Mouse (Mus musculus): ENCODE results near the gene Lysmd4. TPM values are rescaled to one million over a fixed set of nuclear protein-coding genes. Genes with fewer than 3 reads are reported as not detected.

The Lysmd4 gene
- polyA plus RNA-seq, 1 experiment from 2014 or later, result 6.5 TPM

- ATAC-seq (replicated peaks; ENCODE audit: low FRiP score) (no peak), DNase-seq (ENCODE audit: low spot score) (no peak)
- H3K9me3 ChIP-seq (ENCODE audit: control insufficient read depth, low read length), result no peaks in the 10 kb centered on the region
- H3K4me2 ChIP-seq, result no peak overlapping the region
- H3K4me1 ChIP-seq (replicated peaks; ENCODE audit: control insufficient read depth, insufficient read depth, low read length), result no peaks in the 10 kb centered on the region
- no peak overlapping the region for H3K9ac ChIP-seq (ENCODE audit: low read depth, low read length)
- H3K27me3 ChIP-seq (replicated peaks; ENCODE audit: control insufficient read depth, insufficient read depth, low read length), result no peaks in the 10 kb centered on the region
- H3K27ac ChIP-seq (ENCODE audit: low read depth, low read length), result no peak overlapping the region
- H3K36me3 ChIP-seq (ENCODE audit: control insufficient read depth, insufficient read depth, low read length), result peaks cover under 1% of the 10 kb centered on the region; the same call in 1 of the 2 replicates
- no peak overlapping the region for H3K4me3 ChIP-seq (ENCODE audit: low read depth, low read length)
These were observed 96.4 kb downstream of the Lysmd4 start for GRCm38 (mm10) chr7:67318697-67319096.

GRCm38 (mm10) chr7:67320359-67320758 is 98.0 kb downstream of the Lysmd4 start:
- Histone ChIP-seq H3K4me2 (no peak overlapping the region), H3K4me3 (ENCODE audit: low read depth, low read length) (no peak overlapping the region), H3K27me3 (replicated peaks; ENCODE audit: control insufficient read depth, insufficient read depth, low read length) (no peaks in the 10 kb centered on the region), H3K27ac (ENCODE audit: low read depth, low read length) (no peak overlapping the region), H3K4me1 (replicated peaks; ENCODE audit: control insufficient read depth, insufficient read depth, low read length) (no peaks in the 10 kb centered on the region), H3K36me3 (ENCODE audit: control insufficient read depth, insufficient read depth, low read length) (no peaks in the 10 kb centered on the region), H3K9ac (ENCODE audit: low read depth, low read length) (no peak overlapping the region), H3K9me3 (ENCODE audit: control insufficient read depth, low read length) (no peaks in the 10 kb centered on the region)
- no peak for DNase-seq (ENCODE audit: low spot score)
- 55% methylated on average over 1 of the region's 1 CpGs for WGBS
- ATAC-seq (replicated peaks; ENCODE audit: low FRiP score), result no peak

GRCm38 (mm10) chr7:67342067-67342625 is 119.8 kb downstream of the Lysmd4 start:
- ATAC-seq (replicated peaks; ENCODE audit: low FRiP score), result no peak; the same call in 1 of the 2 replicates
- Histone ChIP-seq H3K9me3 (ENCODE audit: control insufficient read depth, low read length) (no peaks in the 10 kb centered on the region), H3K27ac (ENCODE audit: low read depth, low read length) (no peak overlapping the region), H3K4me3 (ENCODE audit: low read depth, low read length) (no peak overlapping the region), H3K36me3 (ENCODE audit: control insufficient read depth, insufficient read depth, low read length) (peaks cover 2% of the 10 kb centered on the region; the same call in 1 of the 2 replicates), H3K9ac (ENCODE audit: low read depth, low read length) (no peak overlapping the region), H3K4me2 (no peak overlapping the region), H3K4me1 (replicated peaks; ENCODE audit: control insufficient read depth, insufficient read depth, low read length) (peaks cover 2% of the 10 kb centered on the region; the same call in 1 of the 2 replicates), H3K27me3 (replicated peaks; ENCODE audit: control insufficient read depth, insufficient read depth, low read length) (no peaks in the 10 kb centered on the region)
- 77% methylated on average over 7 of the region's 7 CpGs for WGBS
- DNase-seq (ENCODE audit: low spot score), result no peak

DNA sequence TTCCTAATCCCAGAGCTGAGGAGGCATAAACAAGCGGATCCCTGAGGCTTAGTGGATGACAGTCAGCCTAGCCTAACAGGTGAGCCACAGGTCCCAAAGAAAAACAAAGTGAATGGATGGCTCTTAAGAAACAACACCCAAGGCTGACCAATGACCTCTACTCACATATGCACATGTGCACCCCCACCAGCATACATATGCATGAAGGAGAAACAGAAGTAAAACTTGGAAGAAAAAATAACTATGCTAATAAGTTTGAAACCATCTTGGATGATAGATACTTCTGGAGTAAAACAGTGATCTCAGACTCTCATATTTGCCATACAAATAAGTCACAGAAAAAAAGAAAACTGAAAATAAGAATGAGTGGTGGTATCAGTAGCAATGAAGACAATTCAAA is 122.1 kb downstream of the Lysmd4 start:
- H3K9me3 ChIP-seq (ENCODE audit: control insufficient read depth, low read length), result no peaks in the 10 kb centered on the region
- 82% methylated on average over 1 of the region's 1 CpGs for WGBS
- peaks cover 2% of the 10 kb centered on the region; the same call in 1 of the 2 replicates for H3K4me1 ChIP-seq (replicated peaks; ENCODE audit: control insufficient read depth, insufficient read depth, low read length)
- H3K36me3 ChIP-seq (ENCODE audit: control insufficient read depth, insufficient read depth, low read length), result peaks cover 2% of the 10 kb centered on the region; the same call in 1 of the 2 replicates
- H3K9ac ChIP-seq (ENCODE audit: low read depth, low read length), result no peak overlapping the region
- no peak for DNase-seq (ENCODE audit: low spot score)
- no peak overlapping the region for H3K4me3 ChIP-seq (ENCODE audit: low read depth, low read length)
- H3K27ac ChIP-seq (ENCODE audit: low read depth, low read length), result no peak overlapping the region
- ATAC-seq (replicated peaks; ENCODE audit: low FRiP score), result no peak
- H3K27me3 ChIP-seq (replicated peaks; ENCODE audit: control insufficient read depth, insufficient read depth, low read length), result no peaks in the 10 kb centered on the region
- no peak overlapping the region for H3K4me2 ChIP-seq

DNA sequence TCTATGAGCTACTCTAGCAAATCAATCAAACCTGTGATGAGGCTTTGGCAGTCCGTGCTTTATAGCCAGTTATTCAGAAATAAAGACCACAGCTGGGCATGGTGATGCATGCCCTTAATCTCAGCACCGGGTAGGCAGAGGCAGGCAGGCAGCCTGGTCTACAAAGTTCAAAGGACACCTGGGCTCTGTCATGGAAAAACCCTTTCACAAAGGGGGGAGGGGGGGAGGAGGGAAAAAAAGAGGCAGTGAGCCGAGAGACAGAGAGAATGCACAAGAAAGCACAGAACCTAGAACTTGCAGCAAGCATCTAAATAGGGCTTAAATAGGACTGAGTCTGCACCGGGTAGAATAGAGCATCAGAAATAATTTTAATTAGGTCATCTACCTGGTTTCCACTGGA is 130.6 kb downstream of the Lysmd4 start:
- Histone ChIP-seq H3K36me3 (ENCODE audit: control insufficient read depth, insufficient read depth, low read length) (peaks cover 4% of the 10 kb centered on the region; the same call in 1 of the 2 replicates), H3K4me2 (no peak overlapping the region), H3K4me3 (ENCODE audit: low read depth, low read length) (no peak overlapping the region), H3K27me3 (replicated peaks; ENCODE audit: control insufficient read depth, insufficient read depth, low read length) (no peaks in the 10 kb centered on the region), H3K9ac (ENCODE audit: low read depth, low read length) (no peak overlapping the region), H3K27ac (ENCODE audit: low read depth, low read length) (no peak overlapping the region), H3K4me1 (replicated peaks; ENCODE audit: control insufficient read depth, insufficient read depth, low read length) (no peaks in the 10 kb centered on the region), H3K9me3 (ENCODE audit: control insufficient read depth, low read length) (no peaks in the 10 kb centered on the region)
- DNase-seq (ENCODE audit: low spot score), result no peak
- ATAC-seq (replicated peaks; ENCODE audit: low FRiP score), result no peak
- 78% methylated on average over 4 of the region's 4 CpGs for WGBS

DNA sequence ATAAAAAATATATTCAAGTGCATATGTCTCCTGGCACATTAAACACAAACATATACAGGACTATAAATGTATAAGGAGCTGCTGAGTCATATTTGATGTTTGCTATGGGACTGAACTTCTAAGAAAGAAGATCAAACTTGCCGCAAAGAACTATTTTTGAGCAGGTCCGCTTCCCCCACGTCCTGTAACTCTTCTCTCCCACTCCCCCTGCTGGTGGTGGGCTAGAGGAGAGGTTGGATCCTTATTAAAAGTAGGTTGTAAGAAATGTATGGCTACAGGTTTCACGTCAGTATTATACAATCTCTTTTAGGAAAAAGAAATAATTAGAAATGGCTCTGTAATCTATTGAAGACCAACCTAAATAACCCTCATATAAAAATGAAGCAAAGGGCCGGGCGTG is 131.3 kb downstream of the Lysmd4 start:
- whole genome bisulfite sequencing, result 84% methylated on average over 6 of the region's 6 CpGs
- no peak for DNase-seq (ENCODE audit: low spot score)

GRCm38 (mm10) chr7:67355870-67356269 is 133.5 kb downstream of the Lysmd4 start:
- 88% methylated on average over 5 of the region's 5 CpGs for WGBS
- H3K4me2 ChIP-seq, result no peak overlapping the region
- H3K4me1 ChIP-seq (replicated peaks; ENCODE audit: control insufficient read depth, insufficient read depth, low read length), result no peaks in the 10 kb centered on the region
- H3K9ac ChIP-seq (ENCODE audit: low read depth, low read length), result no peak overlapping the region
- peaks cover 4% of the 10 kb centered on the region; the same call in 1 of the 2 replicates for H3K36me3 ChIP-seq (ENCODE audit: control insufficient read depth, insufficient read depth, low read length)
- H3K27ac ChIP-seq (ENCODE audit: low read depth, low read length), result no peak overlapping the region
- H3K9me3 ChIP-seq (ENCODE audit: control insufficient read depth, low read length), result no peaks in the 10 kb centered on the region
- ATAC-seq (replicated peaks; ENCODE audit: low FRiP score) (no peak), DNase-seq (ENCODE audit: low spot score) (no peak)
- H3K4me3 ChIP-seq (ENCODE audit: low read depth, low read length), result no peak overlapping the region
- no peaks in the 10 kb centered on the region for H3K27me3 ChIP-seq (replicated peaks; ENCODE audit: control insufficient read depth, insufficient read depth, low read length)

More for the DNA sequence above, 131.3 kb downstream of the Lysmd4 start:
- H3K4me3 ChIP-seq (ENCODE audit: low read depth, low read length), result no peak overlapping the region
- ATAC-seq (replicated peaks; ENCODE audit: low FRiP score), result no peak
- H3K27me3 ChIP-seq (replicated peaks; ENCODE audit: control insufficient read depth, insufficient read depth, low read length), result no peaks in the 10 kb centered on the region
- peaks cover 4% of the 10 kb centered on the region; the same call in 1 of the 2 replicates for H3K36me3 ChIP-seq (ENCODE audit: control insufficient read depth, insufficient read depth, low read length)
- H3K4me2 ChIP-seq, result no peak overlapping the region
- no peak overlapping the region for H3K9ac ChIP-seq (ENCODE audit: low read depth, low read length)
- no peaks in the 10 kb centered on the region for H3K4me1 ChIP-seq (replicated peaks; ENCODE audit: control insufficient read depth, insufficient read depth, low read length)
- H3K27ac ChIP-seq (ENCODE audit: low read depth, low read length), result no peak overlapping the region
- no peaks in the 10 kb centered on the region for H3K9me3 ChIP-seq (ENCODE audit: control insufficient read depth, low read length)

Other genes starting within 250 kb of the Lysmd4 start
- 23.2 and 23.6 TPM in 2 replicates for gene Mef2a, start 150.3 kb downstream of the Lysmd4 start, polyA plus RNA-seq (2014; fragmentation: Nextera tagmentation; extraction: Ambion mirVana)

Data from liver, embryonic 11.5 days (tissue).